Mouse (Mus musculus): ENCODE results near the gene Vegfd. TPM values are rescaled to one million over a fixed set of nuclear protein-coding genes. Genes with fewer than 3 reads are reported as not detected.

The Vegfd gene
- 1 to 10 TPM; 2.7 to 3.9 TPM for total RNA-seq (2021)
- long read RNA-seq, experiment 1, partial matches to known transcripts, result 3 of 6 reads
- long read RNA-seq, experiment 1, other reads (novel, unspliced or antisense), result 0 of 6 reads
- long read RNA-seq, experiment 2, partial matches to known transcripts, result 0 of 1 reads
- long read RNA-seq, experiment 2, other reads (novel, unspliced or antisense), result 0 of 1 reads

GRCm38 (mm10) chrX:164373081-164373480 lies at the start of gene Vegfd:
Gene Vegfd (plus strand): TSS chrX:164373378.
- DNase-seq (ENCODE audit: low spot score in 2 of 2), result peak in 1 of 2 experiments; percentile 18

GRCm38 (mm10) chrX:164323391-164323913 lies 49.7 kb upstream of the Vegfd start:
- DNase-seq (ENCODE audit: low spot score in 2 of 2), result no peak

- DNase-seq (ENCODE audit: low spot score in 2 of 2), result no peak
These were observed 42.8 kb upstream of the Vegfd start for GRCm38 (mm10) chrX:164330351-164330750.

DNA sequence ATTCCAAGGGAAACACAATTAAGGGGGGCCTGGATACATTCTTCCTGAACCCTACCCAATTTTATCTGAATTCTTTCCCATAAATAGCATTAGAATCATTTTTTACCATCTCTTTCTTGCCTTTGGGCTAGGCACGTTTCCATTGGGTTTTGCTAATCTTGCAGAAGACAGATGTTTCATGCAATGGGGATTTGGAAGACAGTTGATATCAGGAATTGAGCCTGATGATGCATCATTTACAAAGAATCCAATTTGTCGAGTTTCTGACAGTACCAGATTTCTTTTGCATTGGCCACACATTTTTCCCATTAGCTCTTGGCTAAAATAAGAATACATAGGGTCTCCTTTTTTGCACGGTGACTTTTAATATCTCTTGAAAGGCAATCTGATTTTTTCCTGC lies 42.4 kb upstream of the Vegfd start:
- no peak for DNase-seq (ENCODE audit: low spot score in 2 of 2)

GRCm38 (mm10) chrX:164338591-164338990 lies 34.6 kb upstream of the Vegfd start:
- no peak for DNase-seq (ENCODE audit: low spot score in 2 of 2)

GRCm38 (mm10) chrX:164345359-164345938 lies 27.7 kb upstream of the Vegfd start:
- no peak for DNase-seq (ENCODE audit: low spot score in 2 of 2)

- no peak for DNase-seq (ENCODE audit: low spot score in 2 of 2)
These were observed 24.2 kb upstream of the Vegfd start for GRCm38 (mm10) chrX:164348937-164349336.

DNA sequence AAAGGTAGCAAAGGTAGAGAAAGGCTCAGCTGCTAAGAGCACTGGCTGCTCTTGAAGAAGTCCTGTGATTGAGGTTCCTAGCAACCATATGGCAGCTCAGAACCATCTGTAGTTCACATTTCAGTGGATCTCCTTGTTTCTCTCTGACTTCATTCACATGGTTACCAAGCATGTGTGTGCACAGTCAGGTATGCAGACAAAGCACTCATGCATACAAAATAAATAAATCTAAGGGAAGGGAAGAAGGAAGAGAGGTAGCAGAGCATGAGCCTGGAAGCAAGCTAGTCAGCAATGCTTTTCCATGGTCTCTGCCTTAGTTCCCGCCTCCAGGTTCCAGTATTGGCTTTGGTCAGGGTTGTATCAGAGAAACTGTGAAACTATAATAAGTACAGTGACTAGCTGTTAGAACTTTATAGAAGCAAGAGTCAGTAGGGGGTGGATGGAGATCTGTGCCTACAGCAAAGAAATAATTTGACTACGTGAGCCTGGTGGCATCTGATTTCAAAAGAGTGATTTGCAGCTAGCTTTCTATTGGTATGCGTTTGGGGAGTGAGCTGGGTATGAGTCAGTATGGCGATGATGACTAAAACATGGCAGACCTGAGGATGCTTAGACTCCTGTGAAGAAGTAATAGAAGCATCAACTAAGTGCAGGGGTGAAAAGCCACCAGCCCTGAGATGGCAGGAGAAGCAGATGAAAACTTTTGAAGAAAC lies 7.9 kb upstream of the Vegfd start:
- no peak for DNase-seq (ENCODE audit: low spot score in 2 of 2)

DNA sequence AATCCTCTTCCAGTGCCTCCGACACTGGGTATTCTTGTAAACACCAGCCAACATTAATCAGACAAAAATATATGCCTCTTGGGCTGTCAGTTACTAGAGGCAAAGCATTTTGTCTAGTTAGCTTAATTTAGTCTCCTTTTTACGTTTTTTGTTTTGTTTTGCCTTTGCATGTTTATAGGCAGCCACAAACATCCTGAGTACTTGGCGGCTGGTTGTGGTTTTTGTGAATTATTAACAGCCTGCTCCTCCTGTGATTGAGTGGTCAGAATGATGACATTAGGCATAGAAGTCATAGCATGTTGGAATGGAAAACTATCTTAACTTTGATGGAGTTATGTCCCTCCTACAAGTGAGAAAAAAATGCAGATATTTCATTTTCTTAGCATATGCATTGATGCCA lies 2.6 kb upstream of the Vegfd start:
- DNase-seq (ENCODE audit: low spot score in 2 of 2), result no peak

GRCm38 (mm10) chrX:164374586-164374985 lies 1.4 kb downstream of the Vegfd start:
- no peak for DNase-seq (ENCODE audit: low spot score in 2 of 2)

GRCm38 (mm10) chrX:164379721-164380120 lies 6.5 kb downstream of the Vegfd start:
- no peak for DNase-seq (ENCODE audit: low spot score in 2 of 2)

- DNase-seq (ENCODE audit: low spot score in 2 of 2), result peak; percentile 64 to 75
These were observed 8.6 kb downstream of the Vegfd start for GRCm38 (mm10) chrX:164381618-164382408.

DNA sequence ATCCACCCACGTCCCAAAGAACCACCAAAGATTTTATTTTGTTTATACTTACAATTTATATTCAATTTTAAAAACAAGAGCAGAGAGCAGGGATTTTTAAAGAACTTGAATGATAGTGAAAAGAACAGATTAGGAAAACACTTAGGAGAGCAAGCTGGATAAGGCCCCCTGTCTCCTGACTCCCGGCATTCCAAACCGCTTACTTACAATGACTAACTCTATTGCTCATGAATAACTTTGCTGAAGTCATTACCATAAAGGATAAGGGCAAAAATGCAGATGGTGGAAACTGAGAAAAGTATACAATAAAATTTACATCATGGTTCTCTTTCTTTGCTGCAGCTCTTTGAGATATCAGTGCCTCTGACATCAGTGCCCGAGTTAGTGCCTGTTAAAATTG lies 20.9 kb downstream of the Vegfd start:
- DNase-seq (ENCODE audit: low spot score in 2 of 2), result no peak

GRCm38 (mm10) chrX:164398456-164398855 lies 25.3 kb downstream of the Vegfd start:
- DNase-seq (ENCODE audit: low spot score in 2 of 2), result no peak

GRCm38 (mm10) chrX:164405080-164405649 lies 32.0 kb downstream of the Vegfd start:
- DNase-seq (ENCODE audit: low spot score in 2 of 2), result no peak

DNA sequence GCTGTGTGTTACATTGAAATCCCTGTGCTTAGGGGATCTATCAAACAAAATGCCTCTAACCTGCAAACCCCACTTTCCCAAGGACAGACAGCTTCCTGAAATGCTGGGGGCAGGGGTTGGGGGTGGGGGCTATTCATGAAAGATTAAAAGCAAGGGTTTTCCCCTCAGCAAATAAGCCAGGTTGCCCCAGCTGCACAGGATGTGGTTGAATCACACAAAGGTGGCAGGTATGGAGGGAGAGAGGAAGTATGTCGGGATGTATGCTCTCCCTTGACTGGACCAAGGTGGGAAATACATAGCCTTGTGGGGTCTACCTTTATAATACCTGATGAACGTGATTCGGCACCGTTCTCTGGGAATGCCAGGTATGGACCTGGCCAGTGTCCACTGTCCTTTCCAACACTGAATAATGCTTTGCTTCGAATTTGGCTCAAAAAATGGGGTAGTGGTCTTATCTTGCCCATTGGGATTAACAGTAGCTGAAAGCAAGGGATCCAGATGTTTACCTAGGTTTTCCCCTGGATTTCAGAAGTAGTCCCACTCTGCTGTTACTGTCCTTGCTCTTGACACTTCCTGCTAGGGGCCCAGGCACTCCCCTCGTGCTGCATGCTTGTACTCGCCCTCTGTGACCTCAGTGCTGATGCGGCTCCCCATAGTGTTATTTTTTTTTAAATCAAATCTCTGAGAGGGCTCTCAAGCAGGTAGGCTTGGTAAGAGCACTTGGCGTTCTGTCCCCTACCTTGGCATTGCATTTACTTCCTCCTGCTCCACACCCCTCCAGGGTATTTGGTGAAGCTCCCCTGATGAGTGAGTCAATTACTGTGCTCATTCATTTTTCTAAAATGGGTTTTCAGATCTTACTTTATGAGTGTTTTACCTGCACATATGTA lies 33.2 kb downstream of the Vegfd start:
- DNase-seq (ENCODE audit: low spot score in 2 of 2), result no peak

GRCm38 (mm10) chrX:164408301-164408927 lies 35.2 kb downstream of the Vegfd start:
- no peak for DNase-seq (ENCODE audit: low spot score in 2 of 2)

DNA sequence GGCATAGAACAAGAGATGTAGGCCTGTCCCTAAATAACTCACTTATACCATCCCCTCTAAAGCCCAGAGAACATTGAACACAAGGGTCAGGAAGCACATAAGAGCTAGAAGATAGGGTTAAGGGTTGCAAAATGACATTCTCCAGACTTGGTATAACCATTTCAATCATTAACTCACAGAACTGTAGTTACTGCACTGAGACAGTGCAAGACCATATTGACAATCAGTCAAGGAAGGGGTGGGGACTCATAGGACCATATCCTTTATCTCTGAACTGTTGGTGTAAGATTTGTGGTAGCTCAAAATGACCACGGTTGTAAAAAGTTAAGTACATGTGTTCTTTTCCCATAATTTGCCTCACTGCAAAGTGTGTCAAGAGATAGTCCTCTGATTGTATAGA lies 37.4 kb downstream of the Vegfd start:
- no peak for DNase-seq (ENCODE audit: low spot score in 2 of 2)

DNA sequence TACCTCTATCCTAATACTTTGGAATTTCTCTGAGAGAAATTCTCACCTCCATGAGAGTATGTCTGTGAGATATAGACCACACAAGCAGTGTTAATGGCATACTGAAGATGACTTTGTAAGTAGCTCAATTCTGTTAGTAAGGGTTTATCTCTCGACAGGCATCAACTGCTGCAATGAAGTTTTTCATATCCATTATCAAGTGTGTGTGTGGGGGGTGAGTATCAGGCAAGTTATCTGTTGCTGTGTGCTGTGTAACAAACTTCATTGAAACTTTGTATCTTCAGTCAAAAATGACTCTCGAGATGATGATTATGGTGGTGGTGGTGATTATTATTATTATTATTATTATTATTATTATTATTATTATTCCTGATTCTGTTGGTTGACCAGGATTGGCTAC lies 43.6 kb downstream of the Vegfd start:
- no peak for DNase-seq (ENCODE audit: low spot score in 2 of 2)

- DNase-seq (ENCODE audit: low spot score in 2 of 2), result no peak
These were observed 44.8 kb downstream of the Vegfd start for GRCm38 (mm10) chrX:164418008-164418407.
